Mouse (Mus musculus): Measurements from ENCODE around the gene Mroh9. TPM values are rescaled to one million over a fixed set of nuclear protein-coding genes. Genes with fewer than 3 reads are reported as not detected.
A peak's percentile ranks its signal among the peaks of the same experiment; 100 is the strongest.

The Mroh9 gene
- polyA plus RNA-seq, 1 experiment: not detected

DNA sequence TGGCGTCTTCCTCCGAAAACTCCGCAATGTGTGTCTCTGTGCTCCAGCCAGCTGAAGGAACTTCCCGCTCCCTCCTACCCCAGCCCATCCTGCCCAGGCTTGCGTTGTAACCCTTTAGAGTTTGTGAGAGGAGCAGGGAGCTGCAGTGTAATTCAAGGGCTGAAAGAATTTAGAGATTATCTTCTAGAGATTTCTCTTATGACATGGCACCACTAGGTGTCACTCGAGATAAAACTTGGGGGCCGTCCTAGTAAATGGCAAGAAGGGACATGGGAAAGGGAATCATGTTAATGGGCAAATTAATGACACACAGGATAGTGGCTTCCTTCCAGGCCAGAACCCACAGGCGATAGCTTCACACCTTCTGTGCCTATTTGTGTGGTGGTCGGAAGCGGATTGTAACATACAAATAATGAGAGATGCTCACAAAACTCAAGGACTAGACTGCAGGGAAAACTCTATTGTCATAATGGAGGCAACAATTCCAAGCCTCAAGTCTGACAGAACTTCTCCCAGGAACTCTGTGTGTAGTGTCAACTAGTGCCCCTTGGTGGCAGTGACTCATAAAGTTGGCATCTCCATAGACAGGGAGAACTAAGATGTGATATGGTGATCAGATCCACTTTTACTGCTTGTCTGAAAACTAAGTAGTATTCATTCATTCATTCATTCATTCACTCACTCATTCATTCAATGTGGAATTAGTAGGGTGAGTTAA lies 6.1 kb upstream of the Mroh9 start:
- no peak overlapping the region for H3K4me3 ChIP-seq (replicated peaks; ENCODE audit: extremely low read depth, low read depth, low read length)
- WGBS: 47% methylated on average over 10 of the region's 10 CpGs
- peak; percentile 4 for DNase-seq
- TF ChIP-seq POLR2A (IDR thresholded peaks at IDR 0.05; ENCODE audit: borderline replicate concordance, extremely low read depth, low read depth, low read length): no peak
- TF ChIP-seq CTCF (IDR thresholded peaks at IDR 0.05; ENCODE audit: insufficient read depth, low read length): no peak
- H3K4me1 ChIP-seq (ENCODE audit: control insufficient read depth, insufficient read depth, low read length): no peaks in the 10 kb centered on the region; the same call in 1 of the 2 replicates

DNA sequence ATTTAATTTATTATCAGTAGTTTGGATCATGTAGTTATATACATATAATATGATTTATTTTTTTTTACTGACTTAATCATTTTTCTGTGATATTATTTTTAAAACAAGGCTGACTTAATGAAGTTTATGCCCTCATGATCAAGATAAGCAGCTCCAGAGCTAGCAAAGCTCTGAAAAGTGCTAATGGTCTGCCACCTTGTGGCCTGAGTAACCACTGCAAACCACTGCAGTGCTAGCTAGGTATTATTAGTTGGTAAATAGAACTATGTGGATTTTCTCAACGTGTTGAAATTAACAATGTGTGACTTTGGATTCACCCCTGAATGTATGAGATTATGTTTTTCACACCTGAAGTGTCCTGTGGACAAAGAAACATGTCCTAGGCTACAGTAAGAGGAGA lies 15.0 kb downstream of the Mroh9 start:
- WGBS: 2% methylated on average over 1 of the region's 1 CpGs
- peak; percentile 46 for DNase-seq
- TF ChIP-seq CTCF (IDR thresholded peaks at IDR 0.05; ENCODE audit: insufficient read depth, low read length) (peak; percentile 53), POLR2A (IDR thresholded peaks at IDR 0.05; ENCODE audit: borderline replicate concordance, extremely low read depth, low read depth, low read length) (no peak)
- no peaks in the 10 kb centered on the region for H3K4me1 ChIP-seq (ENCODE audit: control insufficient read depth, insufficient read depth, low read length)
- H3K4me3 ChIP-seq (replicated peaks; ENCODE audit: extremely low read depth, low read depth, low read length): no peak overlapping the region

GRCm38 (mm10) chr1:163060381-163060780 lies 25.1 kb downstream of the Mroh9 start:
- H3K4me3 ChIP-seq (replicated peaks; ENCODE audit: extremely low read depth, low read depth, low read length): no peak overlapping the region
- 67% methylated on average over 3 of the region's 3 CpGs for WGBS
- DNase-seq: no peak

GRCm38 (mm10) chr1:163057363-163057762 lies 28.1 kb downstream of the Mroh9 start:
- DNase-seq: no peak
- no peak overlapping the region for H3K4me3 ChIP-seq (replicated peaks; ENCODE audit: extremely low read depth, low read depth, low read length)
- 37% methylated on average over 2 of the region's 2 CpGs for WGBS
- TF ChIP-seq POLR2A (IDR thresholded peaks at IDR 0.05; ENCODE audit: borderline replicate concordance, extremely low read depth, low read depth, low read length): no peak
- TF ChIP-seq CTCF (IDR thresholded peaks at IDR 0.05; ENCODE audit: insufficient read depth, low read length): peak; percentile 37; the same call in 1 of the 2 replicates
- no peaks in the 10 kb centered on the region for H3K4me1 ChIP-seq (ENCODE audit: control insufficient read depth, insufficient read depth, low read length)

More at GRCm38 (mm10) chr1:163060381-163060780, 25.1 kb downstream of the Mroh9 start:
- no peak for TF ChIP-seq POLR2A (IDR thresholded peaks at IDR 0.05; ENCODE audit: borderline replicate concordance, extremely low read depth, low read depth, low read length)
- H3K4me1 ChIP-seq (ENCODE audit: control insufficient read depth, insufficient read depth, low read length): no peaks in the 10 kb centered on the region

DNA sequence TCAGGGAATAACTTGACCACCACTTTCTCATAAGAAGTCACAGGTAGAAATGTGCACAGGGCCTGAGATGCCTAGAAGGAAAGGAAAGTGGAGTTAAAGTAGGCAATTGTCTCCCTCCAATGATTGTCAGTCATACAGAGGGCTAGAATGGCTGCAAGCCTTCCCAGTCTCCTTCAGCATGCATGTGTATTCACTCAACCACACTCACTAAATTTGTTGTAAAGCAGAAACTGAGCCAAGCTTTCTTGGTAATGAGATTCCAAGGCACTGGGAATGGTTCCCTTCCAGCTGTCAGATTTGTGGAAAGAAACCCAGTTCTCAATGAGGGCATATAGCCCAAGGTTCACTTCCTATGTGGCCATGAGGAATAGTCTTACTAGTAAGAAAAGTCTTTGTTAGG lies 29.8 kb downstream of the Mroh9 start:
- no peak for TF ChIP-seq CTCF (IDR thresholded peaks at IDR 0.05; ENCODE audit: insufficient read depth, low read length)
- DNase-seq: no peak
- no peaks in the 10 kb centered on the region for H3K4me1 ChIP-seq (ENCODE audit: control insufficient read depth, insufficient read depth, low read length)
- H3K4me3 ChIP-seq (replicated peaks; ENCODE audit: extremely low read depth, low read depth, low read length): no peak overlapping the region

DNA sequence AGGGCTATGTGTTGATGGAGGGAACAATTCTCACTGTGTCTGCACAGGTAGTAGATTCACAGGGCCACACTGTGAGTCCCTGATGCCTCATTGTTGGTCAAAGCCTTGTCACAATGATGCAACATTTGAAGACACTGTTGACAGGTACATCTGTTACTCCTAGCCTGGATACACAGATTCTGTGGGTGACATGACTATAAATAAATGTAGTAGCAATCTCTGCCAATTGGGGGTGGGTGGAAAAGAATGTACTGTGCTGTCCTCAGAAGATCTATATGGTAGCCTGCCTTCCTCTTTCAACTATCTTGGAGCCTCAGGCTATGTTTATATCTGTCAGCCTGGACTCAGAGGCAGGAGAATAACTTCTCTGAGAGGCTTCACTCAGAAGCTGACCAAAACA lies 62.4 kb downstream of the Mroh9 start:
- no peak overlapping the region for H3K4me3 ChIP-seq (replicated peaks; ENCODE audit: extremely low read depth, low read depth, low read length)
- no peak for DNase-seq
- no peak for TF ChIP-seq CTCF (IDR thresholded peaks at IDR 0.05; ENCODE audit: insufficient read depth, low read length)
- no peak for TF ChIP-seq POLR2A (IDR thresholded peaks at IDR 0.05; ENCODE audit: borderline replicate concordance, extremely low read depth, low read depth, low read length)
- no peaks in the 10 kb centered on the region for H3K4me1 ChIP-seq (ENCODE audit: control insufficient read depth, insufficient read depth, low read length)

DNA sequence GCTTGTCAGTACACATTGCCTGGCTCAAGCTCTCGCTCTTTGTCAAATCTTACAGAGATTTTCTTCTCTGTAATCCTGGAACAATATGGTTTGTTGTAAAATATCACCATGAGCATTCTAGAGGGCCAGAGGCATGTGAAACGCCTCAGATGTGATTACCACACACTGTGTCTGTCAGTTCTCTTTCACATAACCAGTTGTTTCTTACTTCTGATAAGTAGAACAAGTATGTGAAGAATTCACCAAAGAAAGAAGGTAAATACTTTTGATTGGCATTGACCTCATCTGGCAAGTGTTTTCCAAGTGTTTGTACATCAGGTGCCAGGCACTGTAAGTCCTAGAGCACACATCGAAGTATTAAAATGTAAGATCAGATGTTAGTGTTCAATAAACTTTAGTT lies 76.2 kb downstream of the Mroh9 start:
- TF ChIP-seq CTCF (IDR thresholded peaks at IDR 0.05; ENCODE audit: insufficient read depth, low read length): no peak
- TF ChIP-seq POLR2A (IDR thresholded peaks at IDR 0.05; ENCODE audit: borderline replicate concordance, extremely low read depth, low read depth, low read length): no peak

DNA sequence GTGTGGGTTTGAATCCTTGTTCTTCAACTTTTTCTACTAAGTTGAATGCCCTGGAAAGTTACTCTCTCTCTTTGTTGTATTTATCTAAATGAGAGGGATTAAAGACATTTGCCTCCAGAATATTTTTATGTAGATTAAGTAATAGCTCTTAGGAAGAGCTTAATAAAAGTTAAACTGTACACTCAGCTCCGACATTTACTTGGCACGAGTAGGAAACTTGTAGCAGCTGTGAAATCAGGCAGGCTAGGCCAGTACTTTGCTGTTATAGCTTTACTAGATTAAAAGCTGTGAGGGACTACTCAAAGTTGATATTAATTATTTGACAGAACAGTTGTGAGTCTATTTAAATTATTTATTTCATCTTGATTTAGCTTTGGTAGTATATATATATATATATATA lies 82.0 kb downstream of the Mroh9 start:
- Histone ChIP-seq H3K4me3 (replicated peaks; ENCODE audit: extremely low read depth, low read depth, low read length) (no peak overlapping the region), H3K4me1 (ENCODE audit: control insufficient read depth, insufficient read depth, low read length) (no peaks in the 10 kb centered on the region)
- TF ChIP-seq CTCF (IDR thresholded peaks at IDR 0.05; ENCODE audit: insufficient read depth, low read length) (no peak), POLR2A (IDR thresholded peaks at IDR 0.05; ENCODE audit: borderline replicate concordance, extremely low read depth, low read depth, low read length) (no peak)
- DNase-seq: no peak
- 83% methylated on average over 2 of the region's 2 CpGs for WGBS

More for the DNA sequence above, 76.2 kb downstream of the Mroh9 start:
- peak; percentile 10 for DNase-seq
- 42% methylated on average over 3 of the region's 3 CpGs for WGBS
- Histone ChIP-seq H3K4me1 (ENCODE audit: control insufficient read depth, insufficient read depth, low read length) (no peaks in the 10 kb centered on the region; the same call in 1 of the 2 replicates), H3K4me3 (replicated peaks; ENCODE audit: extremely low read depth, low read depth, low read length) (no peak overlapping the region)

DNA sequence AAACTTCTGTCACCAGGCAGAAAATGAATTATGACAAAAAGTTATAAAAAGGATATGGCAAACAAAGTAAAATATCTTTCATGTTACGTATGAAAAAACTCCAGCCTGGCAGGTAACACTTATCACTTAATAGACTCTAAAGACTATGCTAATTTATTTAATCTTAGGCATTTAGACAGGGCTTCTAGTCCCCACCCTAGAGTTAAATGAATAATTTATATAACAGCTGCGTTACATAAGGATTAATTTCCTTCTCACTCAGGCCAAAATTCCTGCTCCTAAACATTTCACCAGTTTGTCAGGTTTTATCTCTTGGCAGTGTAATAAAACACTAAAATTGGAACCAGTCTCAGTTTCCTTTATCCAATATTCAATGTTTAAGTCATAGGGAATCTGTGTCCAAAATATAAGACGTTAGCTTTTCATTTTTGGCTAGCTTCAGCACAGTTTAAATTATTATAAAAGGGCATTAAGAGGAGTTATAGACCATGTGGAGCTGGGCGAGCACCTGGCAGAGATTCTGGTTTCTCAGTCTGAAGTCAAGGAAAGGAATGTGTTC lies 84.1 kb downstream of the Mroh9 start:
- WGBS: 65% methylated on average over 4 of the region's 4 CpGs
- TF ChIP-seq CTCF (IDR thresholded peaks at IDR 0.05; ENCODE audit: insufficient read depth, low read length) (no peak), POLR2A (IDR thresholded peaks at IDR 0.05; ENCODE audit: borderline replicate concordance, extremely low read depth, low read depth, low read length) (no peak)

GRCm38 (mm10) chr1:162987546-162987945 lies 97.9 kb downstream of the Mroh9 start:
- Histone ChIP-seq H3K4me1 (ENCODE audit: control insufficient read depth, insufficient read depth, low read length) (peaks cover 2% of the 10 kb centered on the region), H3K4me3 (replicated peaks; ENCODE audit: extremely low read depth, low read depth, low read length) (no peak overlapping the region)
- TF ChIP-seq CTCF (IDR thresholded peaks at IDR 0.05; ENCODE audit: insufficient read depth, low read length): no peak
- TF ChIP-seq POLR2A (IDR thresholded peaks at IDR 0.05; ENCODE audit: borderline replicate concordance, extremely low read depth, low read depth, low read length): no peak
- no peak for DNase-seq
- WGBS: 70% methylated on average over 3 of the region's 3 CpGs

More for the DNA sequence above, 84.1 kb downstream of the Mroh9 start:
- Histone ChIP-seq H3K4me3 (replicated peaks; ENCODE audit: extremely low read depth, low read depth, low read length) (no peak overlapping the region), H3K4me1 (ENCODE audit: control insufficient read depth, insufficient read depth, low read length) (no peaks in the 10 kb centered on the region)
- DNase-seq: no peak

Data from lung, adult 2 months (tissue).